Mouse (Mus musculus) spleen, adult 2 months (tissue): ENCODE results near the gene Foxl2.

Experiments
- CTCF ChIP-seq: fragments of 200-500 bp; IDR thresholded peaks from 2 replicates; pipeline ENCODE4 v1.5.1; 2011; ENCODE audit warnings: mild to moderate bottlenecking, inconsistent platforms; ENCODE audit not compliant: insufficient read depth, insufficient read length, insufficient replicate concordance; ENCODE audit errors: extremely low read depth
- POLR2A ChIP-seq: fragments of 200-500 bp; IDR thresholded peaks from 2 replicates; pipeline ENCODE4 v1.6.1; 2011; ENCODE audit warnings: low read depth, low read length, inconsistent platforms

- TF ChIP-seq CTCF (no peak), POLR2A (no peak)
These were observed 32.0 kb downstream of the Foxl2 start for GRCm38 (mm10) chr9:98987131-98987530.
